Mouse (Mus musculus): ENCODE data around the gene Osbpl10. TPM values are rescaled to one million over a fixed set of nuclear protein-coding genes. Genes with fewer than 3 reads are reported as not detected.

The Osbpl10 gene
- polyA plus RNA-seq, 1 experiment from 2014 or later, result 0.66 TPM

DNA sequence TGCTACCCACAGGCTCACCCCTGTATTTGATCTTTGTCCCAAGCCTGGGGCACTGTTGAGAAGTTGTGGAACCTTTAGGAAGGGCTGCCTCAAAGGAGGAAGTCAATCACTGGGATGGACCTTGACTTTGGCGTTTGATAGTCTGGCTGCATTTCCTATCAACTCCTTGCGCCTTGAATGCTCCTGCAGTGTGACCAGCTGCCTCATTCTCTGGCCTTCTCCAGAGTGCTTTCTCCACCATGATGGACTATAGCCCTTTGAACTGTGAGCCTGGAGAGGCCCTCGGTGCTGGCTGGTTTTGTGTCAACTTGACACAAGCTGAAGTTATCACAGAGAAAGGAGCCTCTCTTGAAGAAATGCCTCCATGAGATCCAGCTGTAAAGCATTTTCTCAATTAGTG lies 33.7 kb upstream of the Osbpl10 start:
- no peak overlapping the region for H3K4me2 ChIP-seq
- no peaks in the 10 kb centered on the region for H3K36me3 ChIP-seq (ENCODE audit: control insufficient read depth, insufficient read depth, low read length)
- DNase-seq (ENCODE audit: low spot score) (no peak), ATAC-seq (replicated peaks; ENCODE audit: low FRiP score) (no peak)
- H3K9ac ChIP-seq (ENCODE audit: low read depth, low read length), result no peak overlapping the region
- H3K4me1 ChIP-seq (replicated peaks; ENCODE audit: control insufficient read depth, insufficient read depth, low read length), result no peaks in the 10 kb centered on the region
- no peaks in the 10 kb centered on the region for H3K27me3 ChIP-seq (replicated peaks; ENCODE audit: control insufficient read depth, insufficient read depth, low read length)
- H3K27ac ChIP-seq (ENCODE audit: low read depth, low read length), result no peak overlapping the region
- no peaks in the 10 kb centered on the region for H3K9me3 ChIP-seq (ENCODE audit: control insufficient read depth, low read length)
- H3K4me3 ChIP-seq (ENCODE audit: low read depth, low read length), result no peak overlapping the region
- 72% methylated on average over 3 of the region's 3 CpGs for WGBS

DNA sequence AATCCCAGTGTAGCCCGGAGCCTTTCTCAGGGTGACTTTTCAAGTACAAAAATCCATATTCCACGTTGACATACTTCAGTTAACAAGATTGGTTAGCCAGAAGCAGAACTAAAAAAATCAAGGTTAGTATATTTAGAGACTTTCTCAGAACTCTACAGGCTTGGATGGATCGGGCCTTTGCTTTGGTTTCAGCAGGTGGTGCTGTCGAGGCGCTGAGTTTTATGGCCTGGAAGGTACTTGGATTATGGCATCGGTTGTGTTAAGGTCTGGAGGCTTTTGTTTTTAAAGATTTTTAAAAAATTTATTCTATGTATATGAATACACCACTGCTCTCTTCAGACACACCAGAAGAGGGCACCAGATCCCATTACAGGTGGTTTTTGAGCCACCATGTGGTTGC lies 32.8 kb upstream of the Osbpl10 start:
- Histone ChIP-seq H3K4me2 (no peak overlapping the region), H3K36me3 (ENCODE audit: control insufficient read depth, insufficient read depth, low read length) (no peaks in the 10 kb centered on the region), H3K9ac (ENCODE audit: low read depth, low read length) (no peak overlapping the region), H3K4me3 (ENCODE audit: low read depth, low read length) (no peak overlapping the region), H3K4me1 (replicated peaks; ENCODE audit: control insufficient read depth, insufficient read depth, low read length) (0 out of 2 replicates have a peak, but pooled peaks cover 3% of the 10 kb centered on the region), H3K9me3 (ENCODE audit: control insufficient read depth, low read length) (no peaks in the 10 kb centered on the region), H3K27ac (ENCODE audit: low read depth, low read length) (no peak overlapping the region), H3K27me3 (replicated peaks; ENCODE audit: control insufficient read depth, insufficient read depth, low read length) (no peaks in the 10 kb centered on the region)
- ATAC-seq (replicated peaks; ENCODE audit: low FRiP score) (no peak), DNase-seq (ENCODE audit: low spot score) (no peak)
- WGBS, result 81% methylated on average over 6 of the region's 6 CpGs

DNA sequence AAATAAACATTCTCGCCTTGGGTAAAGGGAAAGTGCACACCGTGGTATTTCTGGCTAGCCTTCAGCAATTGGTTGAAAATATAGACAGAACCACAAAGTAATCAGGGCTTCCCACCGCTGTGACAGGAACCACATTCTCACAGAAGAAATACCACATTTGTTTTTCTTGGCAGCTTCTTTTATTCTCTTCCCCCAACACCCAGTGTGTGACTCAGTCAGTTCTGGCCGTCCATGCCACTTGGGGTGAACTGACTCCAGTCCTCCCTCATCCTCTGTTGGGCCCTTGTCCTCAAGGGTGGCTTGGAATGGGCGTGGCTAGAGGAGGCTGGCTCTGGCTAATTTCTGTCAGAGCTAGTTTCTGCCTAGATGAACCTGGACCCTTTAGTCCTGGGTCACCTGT lies 30.0 kb upstream of the Osbpl10 start:
- no peak overlapping the region for H3K27ac ChIP-seq (ENCODE audit: low read depth, low read length)
- WGBS, result 56% methylated on average over 5 of the region's 5 CpGs

DNA sequence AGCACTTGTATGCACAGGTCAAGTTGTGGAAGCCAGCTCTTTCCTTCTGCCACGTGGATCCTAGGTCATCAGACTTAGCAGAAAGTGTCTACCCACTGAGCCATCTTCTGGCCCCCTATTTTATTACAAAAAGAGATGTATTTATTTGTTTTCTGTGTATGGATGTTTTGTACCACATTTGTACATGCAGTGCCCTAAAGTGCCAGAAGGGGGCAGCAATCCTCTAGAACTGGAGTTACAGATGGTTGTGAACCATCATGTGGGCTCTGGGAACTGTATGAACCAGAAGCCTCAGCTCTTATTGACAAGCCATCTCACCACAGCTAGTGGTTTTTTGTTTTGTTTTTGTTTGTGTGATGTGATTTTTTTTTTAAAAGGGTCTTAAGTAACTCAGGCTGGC lies 25.5 kb upstream of the Osbpl10 start:
- H3K9me3 ChIP-seq (ENCODE audit: control insufficient read depth, low read length), result no peaks in the 10 kb centered on the region
- H3K27ac ChIP-seq (ENCODE audit: low read depth, low read length), result no peak overlapping the region
- H3K36me3 ChIP-seq (ENCODE audit: control insufficient read depth, insufficient read depth, low read length), result no peaks in the 10 kb centered on the region
- no peaks in the 10 kb centered on the region for H3K27me3 ChIP-seq (replicated peaks; ENCODE audit: control insufficient read depth, insufficient read depth, low read length)
- DNase-seq (ENCODE audit: low spot score) (no peak), ATAC-seq (replicated peaks; ENCODE audit: low FRiP score) (no peak)
- 28% methylated on average over 1 of the region's 1 CpGs for WGBS
- no peak overlapping the region for H3K4me2 ChIP-seq
- 0 out of 2 replicates have a peak, but pooled peaks cover 3% of the 10 kb centered on the region for H3K4me1 ChIP-seq (replicated peaks; ENCODE audit: control insufficient read depth, insufficient read depth, low read length)
- no peak overlapping the region for H3K4me3 ChIP-seq (ENCODE audit: low read depth, low read length)
- H3K9ac ChIP-seq (ENCODE audit: low read depth, low read length), result no peak overlapping the region

More for the DNA sequence above, 30.0 kb upstream of the Osbpl10 start:
- 0 out of 2 replicates have a peak, but pooled peaks cover 3% of the 10 kb centered on the region for H3K4me1 ChIP-seq (replicated peaks; ENCODE audit: control insufficient read depth, insufficient read depth, low read length)
- ATAC-seq (replicated peaks; ENCODE audit: low FRiP score), result no peak
- H3K4me2 ChIP-seq, result no peak overlapping the region
- no peak overlapping the region for H3K9ac ChIP-seq (ENCODE audit: low read depth, low read length)
- DNase-seq (ENCODE audit: low spot score), result no peak
- no peaks in the 10 kb centered on the region for H3K9me3 ChIP-seq (ENCODE audit: control insufficient read depth, low read length)
- no peak overlapping the region for H3K4me3 ChIP-seq (ENCODE audit: low read depth, low read length)
- H3K36me3 ChIP-seq (ENCODE audit: control insufficient read depth, insufficient read depth, low read length), result no peaks in the 10 kb centered on the region
- no peaks in the 10 kb centered on the region for H3K27me3 ChIP-seq (replicated peaks; ENCODE audit: control insufficient read depth, insufficient read depth, low read length)

DNA sequence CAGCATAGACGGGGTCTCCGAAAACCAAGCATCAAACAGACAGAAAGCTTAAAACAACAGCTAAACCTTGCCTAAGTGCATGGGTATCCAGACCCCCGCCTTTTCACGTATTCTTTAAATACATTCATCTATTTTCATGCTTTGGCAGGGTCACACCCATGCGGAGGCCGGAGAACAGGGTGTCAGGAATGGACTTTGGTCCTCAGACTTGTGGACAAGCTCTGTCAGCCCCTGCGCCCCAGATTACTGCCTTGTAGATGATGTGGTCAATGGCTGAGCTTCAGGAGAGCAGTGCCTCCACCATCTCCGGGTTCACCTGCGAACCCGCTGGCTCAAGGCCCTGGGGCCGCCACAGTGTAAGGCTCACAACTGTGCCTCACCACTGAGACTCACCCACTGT lies 23.0 kb upstream of the Osbpl10 start:
- Histone ChIP-seq H3K9ac (ENCODE audit: low read depth, low read length) (no peak overlapping the region), H3K36me3 (ENCODE audit: control insufficient read depth, insufficient read depth, low read length) (no peaks in the 10 kb centered on the region), H3K9me3 (ENCODE audit: control insufficient read depth, low read length) (no peaks in the 10 kb centered on the region), H3K4me1 (replicated peaks; ENCODE audit: control insufficient read depth, insufficient read depth, low read length) (0 out of 2 replicates have a peak, but pooled peaks cover under 1% of the 10 kb centered on the region), H3K4me3 (ENCODE audit: low read depth, low read length) (no peak overlapping the region), H3K27ac (ENCODE audit: low read depth, low read length) (no peak overlapping the region), H3K27me3 (replicated peaks; ENCODE audit: control insufficient read depth, insufficient read depth, low read length) (no peaks in the 10 kb centered on the region), H3K4me2 (no peak overlapping the region)
- 89% methylated on average over 11 of the region's 11 CpGs for WGBS
- DNase-seq (ENCODE audit: low spot score), result no peak
- no peak for ATAC-seq (replicated peaks; ENCODE audit: low FRiP score)

DNA sequence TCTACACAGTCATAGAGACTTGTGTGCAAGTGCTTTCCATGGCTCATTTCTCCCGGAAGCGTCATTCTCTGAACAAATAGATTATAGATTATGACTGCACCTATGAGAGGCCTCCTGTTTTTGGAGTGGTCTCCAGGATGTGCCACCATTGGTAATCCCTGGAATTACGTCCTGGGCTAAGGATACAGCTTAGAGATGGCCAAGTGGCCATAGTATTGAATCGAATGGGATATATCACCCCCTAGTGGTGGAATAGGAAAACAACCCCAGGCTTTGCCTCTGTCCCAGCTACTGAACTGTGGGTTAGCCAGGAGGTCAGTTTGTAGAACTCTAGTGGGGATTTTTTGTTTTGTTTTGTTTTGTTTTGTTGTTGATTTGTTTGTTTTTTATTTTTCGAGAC lies 21.4 kb upstream of the Osbpl10 start:
- no peak overlapping the region for H3K27ac ChIP-seq (ENCODE audit: low read depth, low read length)
- no peak overlapping the region for H3K9ac ChIP-seq (ENCODE audit: low read depth, low read length)
- DNase-seq (ENCODE audit: low spot score) (no peak), ATAC-seq (replicated peaks; ENCODE audit: low FRiP score) (no peak)
- no peaks in the 10 kb centered on the region for H3K27me3 ChIP-seq (replicated peaks; ENCODE audit: control insufficient read depth, insufficient read depth, low read length)
- no peaks in the 10 kb centered on the region for H3K9me3 ChIP-seq (ENCODE audit: control insufficient read depth, low read length)
- 33% methylated on average over 5 of the region's 5 CpGs for WGBS
- H3K4me2 ChIP-seq, result no peak overlapping the region
- H3K36me3 ChIP-seq (ENCODE audit: control insufficient read depth, insufficient read depth, low read length), result no peaks in the 10 kb centered on the region
- H3K4me1 ChIP-seq (replicated peaks; ENCODE audit: control insufficient read depth, insufficient read depth, low read length), result no peaks in the 10 kb centered on the region
- no peak overlapping the region for H3K4me3 ChIP-seq (ENCODE audit: low read depth, low read length)

DNA sequence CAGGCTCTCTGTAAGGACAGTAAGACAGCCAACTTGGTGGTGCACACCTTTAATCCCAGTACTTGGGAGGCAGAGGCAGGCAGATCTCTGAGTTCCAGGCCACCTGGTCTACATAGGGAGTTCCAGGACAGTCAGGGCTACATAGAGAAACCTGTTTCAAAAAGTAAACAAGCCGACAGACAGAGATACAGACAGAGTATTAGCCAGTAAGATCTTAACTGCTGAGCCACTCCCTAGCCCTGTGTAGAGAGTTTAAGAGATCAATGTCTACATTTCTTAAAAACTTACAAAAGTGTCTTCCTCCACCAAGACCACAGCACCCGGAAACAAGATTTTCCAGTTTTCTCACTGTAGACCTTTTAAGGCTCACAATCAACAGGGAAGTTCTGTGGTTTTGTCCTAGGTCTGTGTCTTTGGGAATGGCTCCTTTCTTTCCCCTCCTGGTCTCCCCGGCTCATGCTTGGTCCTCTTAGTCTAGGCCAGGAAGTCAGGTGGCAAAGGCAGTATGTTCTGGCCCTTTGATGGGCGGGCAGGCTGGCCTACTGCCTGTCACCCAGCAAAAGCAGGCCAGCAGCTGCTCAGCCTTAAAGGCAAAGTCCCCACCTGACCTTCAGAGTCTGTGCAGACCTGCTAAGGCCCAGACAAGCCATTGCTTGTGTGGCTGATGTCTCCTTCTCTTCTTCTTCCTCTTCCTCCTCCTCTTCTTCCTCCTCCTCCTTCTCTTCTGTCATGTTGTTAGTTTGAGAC lies 18.2 kb upstream of the Osbpl10 start:
- Histone ChIP-seq H3K4me1 (replicated peaks; ENCODE audit: control insufficient read depth, insufficient read depth, low read length) (no peaks in the 10 kb centered on the region), H3K9ac (ENCODE audit: low read depth, low read length) (no peak overlapping the region), H3K36me3 (ENCODE audit: control insufficient read depth, insufficient read depth, low read length) (no peaks in the 10 kb centered on the region), H3K4me2 (no peak overlapping the region), H3K27me3 (replicated peaks; ENCODE audit: control insufficient read depth, insufficient read depth, low read length) (no peaks in the 10 kb centered on the region), H3K4me3 (ENCODE audit: low read depth, low read length) (no peak overlapping the region), H3K27ac (ENCODE audit: low read depth, low read length) (no peak overlapping the region), H3K9me3 (ENCODE audit: control insufficient read depth, low read length) (no peaks in the 10 kb centered on the region)
- DNase-seq (ENCODE audit: low spot score) (no peak), ATAC-seq (replicated peaks; ENCODE audit: low FRiP score) (no peak)
- 67% methylated on average over 4 of the region's 4 CpGs for WGBS

DNA sequence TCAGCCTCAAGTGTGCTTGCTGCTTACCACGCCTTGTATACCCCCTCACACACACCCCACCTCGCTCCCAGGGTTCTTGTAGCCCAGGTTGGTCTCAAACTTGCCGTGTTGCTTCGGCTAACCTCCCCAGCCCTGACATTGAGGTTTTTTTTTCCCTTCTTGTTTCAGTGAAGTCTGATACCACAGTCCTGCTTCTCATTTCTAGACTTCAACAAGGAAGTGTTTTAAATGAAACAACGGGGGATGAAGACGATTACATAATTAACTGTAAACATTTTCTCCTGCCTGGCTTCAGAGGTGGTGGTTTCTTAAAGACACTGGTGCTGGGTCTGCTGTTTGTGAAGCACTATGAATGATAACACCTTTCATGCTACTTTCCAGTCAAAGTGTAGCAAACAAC lies 17.5 kb upstream of the Osbpl10 start:
- WGBS, result 75% methylated on average over 6 of the region's 6 CpGs
- no peak overlapping the region for H3K4me2 ChIP-seq
- no peaks in the 10 kb centered on the region for H3K36me3 ChIP-seq (ENCODE audit: control insufficient read depth, insufficient read depth, low read length)
- H3K9me3 ChIP-seq (ENCODE audit: control insufficient read depth, low read length), result no peaks in the 10 kb centered on the region
- no peak overlapping the region for H3K27ac ChIP-seq (ENCODE audit: low read depth, low read length)
- H3K27me3 ChIP-seq (replicated peaks; ENCODE audit: control insufficient read depth, insufficient read depth, low read length), result no peaks in the 10 kb centered on the region
- no peaks in the 10 kb centered on the region for H3K4me1 ChIP-seq (replicated peaks; ENCODE audit: control insufficient read depth, insufficient read depth, low read length)
- H3K9ac ChIP-seq (ENCODE audit: low read depth, low read length), result no peak overlapping the region
- DNase-seq (ENCODE audit: low spot score) (no peak), ATAC-seq (replicated peaks; ENCODE audit: low FRiP score) (no peak)
- no peak overlapping the region for H3K4me3 ChIP-seq (ENCODE audit: low read depth, low read length)

DNA sequence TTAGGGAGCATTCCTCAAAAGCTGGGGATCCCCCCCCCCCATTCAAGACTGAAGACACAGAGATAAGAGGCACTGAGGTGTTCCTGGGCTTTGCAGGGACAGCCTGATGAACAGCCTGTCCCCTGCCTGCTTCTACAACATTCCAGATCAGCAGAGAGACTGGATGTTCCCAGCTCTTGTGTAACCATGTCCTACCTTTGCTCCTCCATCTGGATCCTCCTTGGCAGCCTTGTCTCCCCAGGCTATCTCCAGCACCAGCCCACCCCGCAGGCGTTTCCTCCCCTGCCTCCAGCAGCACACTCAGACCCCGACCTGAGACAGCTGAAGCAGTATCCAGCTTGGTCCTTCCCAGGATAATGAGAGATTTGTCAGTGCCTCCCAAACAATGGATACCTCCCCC lies 14.3 kb upstream of the Osbpl10 start:
- ATAC-seq (replicated peaks; ENCODE audit: low FRiP score) (no peak), DNase-seq (ENCODE audit: low spot score) (no peak)
- no peaks in the 10 kb centered on the region for H3K9me3 ChIP-seq (ENCODE audit: control insufficient read depth, low read length)
- no peaks in the 10 kb centered on the region for H3K27me3 ChIP-seq (replicated peaks; ENCODE audit: control insufficient read depth, insufficient read depth, low read length)
- H3K4me3 ChIP-seq (ENCODE audit: low read depth, low read length), result no peak overlapping the region
- 26% methylated on average over 3 of the region's 3 CpGs for whole genome bisulfite sequencing
- H3K4me2 ChIP-seq, result no peak overlapping the region
- no peak overlapping the region for H3K27ac ChIP-seq (ENCODE audit: low read depth, low read length)
- no peak overlapping the region for H3K9ac ChIP-seq (ENCODE audit: low read depth, low read length)
- no peaks in the 10 kb centered on the region for H3K4me1 ChIP-seq (replicated peaks; ENCODE audit: control insufficient read depth, insufficient read depth, low read length)
- H3K36me3 ChIP-seq (ENCODE audit: control insufficient read depth, insufficient read depth, low read length), result no peaks in the 10 kb centered on the region

All from liver, embryonic 11.5 days (tissue).